Mouse (Mus musculus) CH12.LX (cell line): Measurements from ENCODE around the gene Gm10944. TPM values are rescaled to one million over a fixed set of nuclear protein-coding genes. Genes with fewer than 3 reads are reported as not detected.

Source experiments
- DNase-seq: peaks from one replicate; pipeline ENCODE4 v3.0.0-alpha.2; 2013; ENCODE audit errors: extremely low read depth
- H3K27ac ChIP-seq: 2 replicates; pipeline ENCODE4 v1.5.1; 2012; ENCODE audit warnings: low read depth, mild to moderate bottlenecking, control low read depth, moderate library complexity; ENCODE audit not compliant: insufficient read depth
- H3K27me3 ChIP-seq: replicated peaks from 2 replicates; pipeline ENCODE3; 2012; ENCODE audit warnings: inconsistent platforms
- H3K36me3 ChIP-seq, 2 experiments: replicated peaks in 1 of 2; 2 replicates each; pipeline versions ENCODE3 to v1.6.1; 2012; ENCODE audit warnings: inconsistent platforms in 1 of 2, low read length in 1 of 2, mild to moderate bottlenecking in 1 of 2, mixed read lengths in 1 of 2, moderate library complexity in 1 of 2; ENCODE audit not compliant: control insufficient read depth in 1 of 2, insufficient read depth in 1 of 2
- H3K4me1 ChIP-seq, 2 experiments: 2 replicates each; pipeline ENCODE4 v1.6.1; 2012; ENCODE audit warnings: inconsistent platforms in 1 of 2, moderate library complexity in 1 of 2; ENCODE audit not compliant: insufficient read depth in 2 of 2, control insufficient read depth in 1 of 2
- H3K4me2 ChIP-seq: 2 replicates; pipeline ENCODE4 v1.6.1; 2012; ENCODE audit warnings: low read depth, mild to moderate bottlenecking, control low read depth; ENCODE audit not compliant: poor library complexity, insufficient read depth, severe bottlenecking
- H3K4me3 ChIP-seq, 3 experiments: fragments of 150-350 bp in 1 of 3; sonication (generic) in 1 of 3; replicated peaks in 1 of 3; 2 replicates each; pipeline versions ENCODE3 to v1.5.1; 2011 to 2012; ENCODE audit warnings: low read depth in 2 of 3, low read length in 2 of 3, mild to moderate bottlenecking in 2 of 3, moderate library complexity in 2 of 3, control low read depth in 1 of 3, improper control_type of control experiment in 1 of 3, inconsistent platforms in 1 of 3, mixed read lengths in 1 of 3; ENCODE audit not compliant: poor library complexity in 1 of 3
- H3K79me2 ChIP-seq: replicated peaks from 2 replicates; pipeline ENCODE4 v1.6.1; 2012; ENCODE audit warnings: mild to moderate bottlenecking, moderate library complexity; ENCODE audit not compliant: control insufficient read depth, poor library complexity, insufficient read depth, severe bottlenecking; ENCODE audit errors: extremely low read depth
- H3K9ac ChIP-seq: 2 replicates; pipeline ENCODE4 v1.6.1; 2012; ENCODE audit warnings: low read depth, mild to moderate bottlenecking, control low read depth, moderate library complexity; ENCODE audit not compliant: insufficient read depth
- H3K9me3 ChIP-seq: replicated peaks from 2 replicates; pipeline ENCODE3; 2012; ENCODE audit warnings: low read length, inconsistent platforms, mixed read lengths
- EP300 ChIP-seq: IDR thresholded peaks from 2 replicates; pipeline ENCODE4 v1.6.1; 2011; ENCODE audit warnings: low read length, improper control_type of control experiment
- JUN ChIP-seq: IDR thresholded peaks from 2 replicates; pipeline ENCODE4 v1.6.1; 2011; ENCODE audit warnings: low read depth, mild to moderate bottlenecking, low read length, improper control_type of control experiment, moderate library complexity; ENCODE audit not compliant: insufficient read depth
- JUND ChIP-seq: conservative IDR thresholded peaks from 2 replicates; pipeline ENCODE4 v1.6.1; 2011; ENCODE audit warnings: low read depth, low read length, improper control_type of control experiment
- MAFK ChIP-seq: IDR thresholded peaks from 2 replicates; pipeline ENCODE4 v1.6.1; 2011; ENCODE audit warnings: low read length, improper control_type of control experiment; ENCODE audit not compliant: insufficient replicate concordance
- MAX ChIP-seq: IDR thresholded peaks from 2 replicates; pipeline ENCODE4 v1.6.1; 2011; ENCODE audit warnings: low read length, improper control_type of control experiment
- MEF2A ChIP-seq: IDR thresholded peaks from 2 replicates; pipeline ENCODE4 v1.6.1; 2014; ENCODE audit warnings: low read depth, mild to moderate bottlenecking, inconsistent platforms, low read length, improper control_type of control experiment, borderline replicate concordance
- MXI1 ChIP-seq: IDR thresholded peaks from 2 replicates; pipeline ENCODE4 v1.6.1; 2011; ENCODE audit warnings: mild to moderate bottlenecking, low read depth, low read length, improper control_type of control experiment
- NELFE ChIP-seq: IDR thresholded peaks from 2 replicates; pipeline ENCODE4 v1.6.1; 2011; ENCODE audit warnings: low read depth, low read length, improper control_type of control experiment
- POLR2AphosphoS2 ChIP-seq: IDR thresholded peaks from 2 replicates; pipeline ENCODE4 v1.6.1; 2011; ENCODE audit warnings: low read depth, low read length, improper control_type of control experiment
- RAD21 ChIP-seq: IDR thresholded peaks from 2 replicates; pipeline ENCODE4 v1.6.1; 2011; ENCODE audit warnings: low read depth, mild to moderate bottlenecking, low read length, improper control_type of control experiment, moderate library complexity
- TCF12 ChIP-seq: IDR thresholded peaks from 2 replicates; pipeline ENCODE4 v1.6.1; 2014; ENCODE audit warnings: low read depth, mild to moderate bottlenecking, inconsistent platforms, low read length, improper control_type of control experiment
- UBTF ChIP-seq: IDR thresholded peaks from 2 replicates; pipeline ENCODE4 v1.6.1; 2012; ENCODE audit warnings: low read depth, mild to moderate bottlenecking, inconsistent platforms, low read length, improper control_type of control experiment, moderate library complexity
- ZKSCAN1 ChIP-seq: IDR thresholded peaks from 2 replicates; pipeline ENCODE4 v1.6.1; 2012; ENCODE audit warnings: low read depth, inconsistent platforms, low read length, improper control_type of control experiment, borderline replicate concordance
- ZMIZ1 ChIP-seq: IDR thresholded peaks from 2 replicates; pipeline ENCODE4 v1.6.1; 2012; ENCODE audit warnings: low read depth, mild to moderate bottlenecking, inconsistent platforms, low read length, improper control_type of control experiment
- dilution Hi-C: fragments of 300-500 bp; cut with MboI; formaldehyde crosslinking; loops from 2 replicates; pipeline ENCODE4 v1.14.3; 2020; ENCODE audit warnings: low sequenced_read_pairs; ENCODE audit not compliant: extremely low pct_unique_long_range_greater_than_20kb, extremely low pct_ligation_motif_present
- in situ Hi-C: fragments of 300-500 bp; cut with MboI; formaldehyde crosslinking; loops from 3 replicates; pipeline ENCODE4 v1.14.3; 2019; ENCODE audit warnings: low sequenced_read_pairs, low pct_ligation_motif_present, low pct_unique_long_range_greater_than_20kb, mixed read lengths
- polyA plus RNA-seq: library from polyadenylated mRNA; unstranded; fragments of >175 nt; gene quantifications from 2 replicates; pipeline ENCODE4 v1.2.1, GENCODE M21; 2012; ENCODE audit warnings: low read depth; ENCODE audit not compliant: insufficient read length
- total RNA-seq, 2 experiments: library from RNA; depleted of rRNA; stranded (reverse); fragments of 300-350 nt in 1 of 2; fragments of >200 nt in 1 of 2; gene quantifications; 2 replicates each; pipeline ENCODE4 v1.2.3; 2012 to 2014

Gm10944 gene
- total and polyA plus RNA-seq, 3 experiments = not detected

DNA sequence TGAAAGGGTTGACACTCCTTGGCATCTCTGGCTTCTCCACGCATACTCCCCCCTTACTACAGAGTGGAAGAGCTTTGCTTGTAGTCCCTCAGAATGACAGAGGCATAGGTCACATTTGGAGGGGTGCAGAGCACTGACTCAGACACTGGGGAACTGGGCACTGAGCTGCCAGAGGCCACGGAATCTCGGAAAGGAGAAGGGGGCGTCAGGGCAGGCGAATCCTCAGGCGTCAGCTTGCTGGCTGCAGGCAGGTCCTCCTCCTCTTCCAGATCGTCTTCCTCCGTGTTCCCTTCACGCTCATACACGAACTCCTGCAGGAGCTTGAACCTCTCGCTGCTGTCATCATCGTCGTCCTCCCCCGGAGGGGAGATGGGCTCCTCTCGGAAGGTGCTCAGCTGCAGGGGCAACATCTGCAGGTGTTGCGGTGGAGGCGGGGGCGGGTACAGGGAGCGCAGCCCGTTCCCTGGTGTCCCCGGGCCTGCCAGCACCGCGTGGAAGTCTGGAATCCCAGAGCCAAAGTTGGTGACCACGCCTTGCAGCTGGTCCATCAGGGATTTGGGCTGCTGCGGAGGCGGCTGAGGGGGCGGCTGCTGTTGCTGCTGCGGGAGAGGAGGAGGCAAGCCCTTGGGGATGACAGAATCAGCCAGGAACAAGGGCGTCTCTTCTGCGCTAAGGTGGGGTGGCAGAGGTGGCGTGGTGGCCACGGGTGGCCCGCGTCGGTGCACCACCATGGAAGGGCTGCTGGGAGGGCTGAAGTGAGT, 7.9 kb downstream of the Gm10944 start:
- H3K4me3 ChIP-seq = no peak overlapping the region
- no peak for TF ChIP-seq EP300
- no peak for TF ChIP-seq ZMIZ1
- no peak for TF ChIP-seq UBTF
- TF ChIP-seq MXI1 = no peak
- TF ChIP-seq TCF12 = no peak
- no peak for TF ChIP-seq RAD21
- no peak for TF ChIP-seq MAX
- TF ChIP-seq, all 38 proteins: peak for 0
- in situ Hi-C loops = no loop called here

DNA sequence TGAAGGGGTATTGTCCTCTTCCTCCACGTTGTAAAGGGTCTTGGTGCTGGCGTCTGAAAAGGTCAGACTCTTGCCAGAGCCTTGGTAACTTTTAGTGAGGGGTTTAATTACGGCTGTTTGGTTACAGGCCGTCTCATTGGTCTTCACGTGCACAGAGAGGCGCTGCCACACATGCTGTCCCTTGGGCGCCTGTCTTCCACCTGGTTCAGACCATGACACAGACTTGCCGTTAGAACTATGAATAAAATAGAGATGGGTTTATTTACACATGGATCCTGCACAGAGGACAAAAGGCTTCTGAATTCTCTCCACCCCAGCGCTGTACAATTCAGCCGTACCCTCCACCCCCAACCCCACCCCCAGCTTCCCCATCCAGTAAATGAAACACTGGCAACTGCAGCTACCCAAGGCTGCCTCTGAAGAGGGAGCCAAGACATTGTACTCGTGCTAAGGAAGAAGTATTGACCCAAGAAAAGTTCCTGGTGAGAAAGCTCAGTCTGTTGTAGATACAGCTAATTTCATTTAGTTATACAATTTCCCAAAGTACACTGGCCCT, 8.6 kb downstream of the Gm10944 start:
- H3K4me3 ChIP-seq = no peak overlapping the region
- H3K27ac ChIP-seq = no peak overlapping the region
- H3K79me2 ChIP-seq = no peaks in the 10 kb centered on the region
- H3K4me1 ChIP-seq = no peaks in the 10 kb centered on the region
- no peak overlapping the region for H3K4me2 ChIP-seq
- DNase-seq = no peak
- in situ Hi-C loops (no loop called here), dilution Hi-C loops (no loop called here)
- peaks cover 16% of the 10 kb centered on the region for H3K27me3 ChIP-seq
- H3K36me3 ChIP-seq = no peaks in the 10 kb centered on the region
- TF ChIP-seq JUND = no peak
- TF ChIP-seq JUN = no peak
- TF ChIP-seq NELFE = no peak
- no peak for TF ChIP-seq ZKSCAN1
- TF ChIP-seq MEF2A = no peak
- no peak for TF ChIP-seq POLR2AphosphoS2
- TF ChIP-seq MAFK = no peak
- TF ChIP-seq EP300 = no peak
- H3K9me3 ChIP-seq = no peaks in the 10 kb centered on the region
- H3K9ac ChIP-seq = no peak overlapping the region

More for the DNA sequence above, 7.9 kb downstream of the Gm10944 start:
- no peak overlapping the region for H3K9ac ChIP-seq
- H3K4me2 ChIP-seq = no peak overlapping the region
- no peaks in the 10 kb centered on the region for H3K4me1 ChIP-seq
- H3K27ac ChIP-seq = no peak overlapping the region
- dilution Hi-C loops = no loop called here
- no peaks in the 10 kb centered on the region for H3K9me3 ChIP-seq
- no peaks in the 10 kb centered on the region for H3K36me3 ChIP-seq
- DNase-seq = no peak
- H3K79me2 ChIP-seq = no peaks in the 10 kb centered on the region
- H3K27me3 ChIP-seq = peaks cover 15% of the 10 kb centered on the region
